Mouse (Mus musculus) brown adipose tissue, adult 24 weeks (tissue): Measurements from ENCODE around the gene Rbpjl. TPM values are rescaled to one million over a fixed set of nuclear protein-coding genes. Genes with fewer than 3 reads are reported as not detected.

Source experiments
- H3K27ac ChIP-seq: fragments of 200-500 bp; replicated peaks from 2 replicates; pipeline ENCODE4 v1.5.1; 2012; ENCODE audit warnings: low read depth, mild to moderate bottlenecking, low read length
- H3K4me1 ChIP-seq: fragments of 200-500 bp; 2 replicates; pipeline ENCODE4 v1.6.1; 2012; ENCODE audit warnings: low read length, mixed read lengths; ENCODE audit not compliant: control insufficient read depth, insufficient read depth, insufficient read length
- H3K4me3 ChIP-seq: fragments of 200-500 bp; 2 replicates; pipeline ENCODE4 v1.5.1; 2012; ENCODE audit warnings: low read depth, mild to moderate bottlenecking, low read length, moderate library complexity; ENCODE audit not compliant: insufficient read depth
- polyA plus RNA-seq: library from polyadenylated mRNA; stranded (reverse); fragments of >200 nt; gene quantifications from 2 replicates; pipeline ENCODE4 v1.2.4, GENCODE M21; 2012; ENCODE audit not compliant: missing spikeins, insufficient read depth, insufficient read length

Rbpjl gene
- polyA plus RNA-seq, 1 experiment: not detected

- H3K4me1 ChIP-seq: no peaks in the 10 kb centered on the region
- H3K4me3 ChIP-seq: no peak overlapping the region
- H3K27ac ChIP-seq: no peak overlapping the region
Observed at GRCm38 (mm10) chr2:164382971-164383370, 20.0 kb upstream of the Rbpjl start.

- Histone ChIP-seq H3K4me3 (no peak overlapping the region), H3K4me1 (no peaks in the 10 kb centered on the region), H3K27ac (no peak overlapping the region)
Observed at GRCm38 (mm10) chr2:164383656-164384399, 19.1 kb upstream of the Rbpjl start.

DNA sequence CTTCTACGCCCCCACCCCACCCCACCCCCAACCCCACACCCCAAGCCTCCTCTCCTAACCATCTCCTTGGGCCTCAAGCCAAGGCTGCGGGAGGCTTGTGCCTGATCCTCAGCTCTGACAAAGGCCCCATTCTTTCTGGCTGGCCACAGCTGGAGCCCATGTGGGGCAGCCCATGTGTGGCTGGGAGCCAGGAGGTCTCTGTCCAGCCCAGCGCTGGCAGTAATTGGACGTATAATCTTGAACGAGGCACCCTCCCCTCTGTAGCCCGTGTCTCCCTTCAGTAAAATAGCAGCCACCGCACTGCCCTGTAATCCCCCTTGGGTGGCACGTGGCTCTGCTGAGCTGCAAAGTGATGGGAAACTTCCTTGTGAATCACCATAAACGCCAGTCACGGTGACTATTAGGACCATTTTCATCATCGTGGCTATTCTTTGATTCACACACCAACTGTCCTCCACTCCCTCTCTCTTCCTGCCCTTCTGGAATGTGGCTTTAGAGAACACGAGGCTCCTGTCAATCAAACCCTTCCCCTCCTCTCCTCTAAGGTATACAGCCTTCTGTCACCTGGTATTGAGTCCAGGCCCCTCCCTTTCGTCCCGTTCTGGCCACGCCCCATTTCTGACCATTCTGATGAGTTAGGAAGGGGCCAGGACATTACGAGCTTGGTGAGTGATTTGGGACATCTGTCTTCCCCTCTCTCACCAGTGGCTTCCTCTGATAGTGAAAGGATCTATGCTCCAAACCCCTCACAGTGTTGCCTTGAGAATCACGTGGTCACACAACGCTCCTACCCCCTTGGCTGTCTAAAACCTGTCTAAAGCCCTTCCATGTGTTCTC lies 16.8 kb upstream of the Rbpjl start:
- Histone ChIP-seq H3K4me3 (no peak overlapping the region), H3K4me1 (no peaks in the 10 kb centered on the region), H3K27ac (no peak overlapping the region)

GRCm38 (mm10) chr2:164386953-164387352 lies 16.0 kb upstream of the Rbpjl start:
- no peaks in the 10 kb centered on the region for H3K4me1 ChIP-seq
- H3K27ac ChIP-seq: no peak overlapping the region
- no peak overlapping the region for H3K4me3 ChIP-seq

DNA sequence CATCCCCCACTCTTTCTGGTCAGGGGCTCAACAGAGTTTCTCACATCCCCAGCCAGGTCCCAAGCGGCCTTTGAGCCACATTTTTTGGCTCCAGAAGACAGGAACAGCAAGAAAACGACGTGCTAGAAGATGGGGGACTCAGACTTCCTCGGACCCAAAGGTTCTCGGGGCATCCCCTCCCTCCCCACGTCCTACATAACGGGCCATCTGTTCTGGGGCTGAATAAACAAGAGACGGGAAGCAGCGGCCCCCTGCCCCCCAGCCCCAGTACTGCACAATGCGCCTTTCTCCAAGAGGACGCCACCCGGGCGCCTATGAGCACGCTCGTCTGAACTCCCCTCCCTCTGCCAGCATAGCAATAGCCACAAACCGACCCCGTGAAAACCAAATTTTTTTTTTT lies 13.9 kb upstream of the Rbpjl start, which contains the start of gene Slpi:
Slpi (minus strand) TSS at position 76 of the 400 bp plus-strand sequence.
- H3K4me3 ChIP-seq: peak within 1 kb of the TSS; percentile 50
- no peak within 1 kb of the TSS for H3K27ac ChIP-seq
- no peaks in the 10 kb centered on the region for H3K4me1 ChIP-seq

DNA sequence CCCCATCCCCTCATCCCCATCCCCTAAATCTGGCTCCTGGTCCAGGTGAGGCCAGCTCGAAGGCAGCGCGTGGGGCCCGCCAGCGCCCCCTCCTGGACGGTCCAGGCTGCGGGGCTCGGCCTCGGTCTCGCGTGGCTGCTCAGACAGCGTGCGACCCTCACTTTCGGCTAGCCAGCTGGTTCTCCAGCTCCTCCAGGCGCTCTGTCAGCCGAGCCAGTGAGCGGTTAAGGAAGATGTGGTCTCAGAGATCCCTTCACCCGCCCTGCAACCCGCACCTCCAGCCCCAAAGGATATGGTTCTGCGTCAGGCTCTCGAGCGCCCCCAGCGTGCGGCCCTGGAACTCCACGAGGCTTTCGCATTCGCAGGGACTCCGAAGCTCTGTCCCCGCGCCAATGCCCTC lies 13.4 kb upstream of the Rbpjl start:
- Histone ChIP-seq H3K4me3 (peak overlapping the region; percentile 50), H3K4me1 (no peaks in the 10 kb centered on the region), H3K27ac (no peak overlapping the region)

- H3K4me3 ChIP-seq: no peak overlapping the region
- H3K27ac ChIP-seq: no peak overlapping the region
- H3K4me1 ChIP-seq: no peaks in the 10 kb centered on the region
Observed at GRCm38 (mm10) chr2:164393126-164393525, 9.8 kb upstream of the Rbpjl start.

- no peak overlapping the region for H3K27ac ChIP-seq
- H3K4me1 ChIP-seq: no peaks in the 10 kb centered on the region
- H3K4me3 ChIP-seq: no peak overlapping the region
Observed at GRCm38 (mm10) chr2:164396076-164396475, 6.9 kb upstream of the Rbpjl start.

- Histone ChIP-seq H3K4me3 (no peak overlapping the region), H3K27ac (no peak overlapping the region), H3K4me1 (no peaks in the 10 kb centered on the region)
Observed at GRCm38 (mm10) chr2:164396911-164397310, 6.0 kb upstream of the Rbpjl start.

DNA sequence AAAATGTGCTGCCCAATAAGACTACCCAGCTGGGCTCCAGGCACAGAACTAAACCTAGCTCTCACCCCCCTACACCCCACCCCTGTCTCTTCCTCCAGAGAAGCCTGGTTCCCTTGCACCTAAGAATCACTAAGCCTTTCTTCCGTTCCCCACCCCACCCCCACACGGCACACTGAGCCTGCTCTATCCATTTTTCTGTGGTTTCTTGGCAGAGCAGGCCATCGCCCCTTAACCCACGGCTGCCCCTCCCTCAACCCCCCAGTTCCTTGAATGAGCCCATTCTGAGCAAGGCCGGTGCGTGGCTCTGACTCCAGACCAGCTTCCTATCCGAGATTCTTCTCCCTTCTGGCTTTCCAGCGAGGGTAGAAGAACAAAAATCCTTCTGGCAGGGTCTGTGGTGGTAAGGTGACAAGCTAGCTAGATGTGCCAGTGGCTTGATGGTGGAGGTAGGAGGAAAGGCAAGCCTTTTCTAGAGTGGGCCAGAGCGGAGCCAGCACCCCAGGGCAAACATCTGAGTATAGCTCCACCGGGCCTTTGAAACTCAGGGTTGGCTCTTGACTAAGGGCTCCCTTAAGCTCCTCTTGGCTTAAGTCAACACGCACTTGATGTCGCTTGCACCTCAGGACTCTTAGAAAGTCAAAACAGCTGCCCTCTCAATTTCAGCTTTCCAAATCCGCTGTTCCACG lies 598 bp downstream of the Rbpjl start:
- Histone ChIP-seq H3K27ac (no peak overlapping the region), H3K4me3 (no peak overlapping the region), H3K4me1 (no peaks in the 10 kb centered on the region; the same call in 1 of the 2 replicates)

GRCm38 (mm10) chr2:164404082-164404990 lies 1.4 kb downstream of the Rbpjl start:
- Histone ChIP-seq H3K4me1 (no peaks in the 10 kb centered on the region; the same call in 1 of the 2 replicates), H3K27ac (no peak overlapping the region), H3K4me3 (peak overlapping the region; percentile 31)

GRCm38 (mm10) chr2:164405060-164405459 lies 2.1 kb downstream of the Rbpjl start, which contains the start of gene Matn4:
Matn4 (minus strand) TSS chr2:164405160.
- H3K27ac ChIP-seq: no peak within 1 kb of the TSS
- H3K4me3 ChIP-seq: peak within 1 kb of the TSS; percentile 31

DNA sequence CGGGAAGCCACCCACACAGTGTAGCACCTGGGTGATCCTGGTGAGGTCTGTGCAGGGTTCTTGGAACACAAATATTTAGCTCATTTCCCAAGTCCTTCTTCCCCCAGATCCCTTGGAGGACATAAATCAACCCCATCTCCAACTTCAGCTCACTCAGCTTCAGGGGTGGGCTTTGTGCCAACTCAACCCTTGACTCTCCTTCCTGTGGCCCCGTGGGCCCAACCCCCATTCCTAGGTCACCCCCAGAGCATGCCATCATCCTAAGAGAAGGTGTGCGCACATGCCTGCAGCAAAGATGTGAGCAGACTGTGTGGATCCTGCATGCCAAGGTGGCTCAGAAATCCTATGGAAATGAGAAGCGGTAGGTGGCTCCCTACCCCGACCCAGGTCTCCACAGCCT lies 2.6 kb downstream of the Rbpjl start:
- Histone ChIP-seq H3K4me1 (no peaks in the 10 kb centered on the region; the same call in 1 of the 2 replicates), H3K4me3 (no peak overlapping the region), H3K27ac (no peak overlapping the region)

More at GRCm38 (mm10) chr2:164405060-164405459, 2.1 kb downstream of the Rbpjl start, which contains the start of gene Matn4:
- no peaks in the 10 kb centered on the region; the same call in 1 of the 2 replicates for H3K4me1 ChIP-seq

DNA sequence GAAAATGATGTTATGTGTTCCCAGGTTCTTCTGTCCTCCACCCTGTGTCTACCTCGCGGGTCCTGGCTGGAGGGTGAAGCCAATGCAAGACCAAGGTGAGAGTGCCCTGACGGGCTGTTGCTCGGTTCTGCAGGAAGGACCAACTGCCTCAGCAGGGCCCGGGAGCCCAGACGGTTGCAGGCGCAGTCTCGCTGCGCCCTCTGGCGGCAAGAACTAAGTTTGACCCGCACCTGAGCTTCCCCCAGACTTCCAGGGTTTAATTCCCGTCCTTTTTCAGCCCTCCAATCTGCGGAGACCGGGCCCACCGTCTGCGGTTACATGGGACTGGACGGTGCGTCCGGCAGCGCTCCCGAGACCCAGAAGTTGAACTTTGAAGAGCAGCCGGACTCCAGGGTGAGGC lies 4.8 kb downstream of the Rbpjl start:
- no peaks in the 10 kb centered on the region; the same call in 1 of the 2 replicates for H3K4me1 ChIP-seq
- no peak overlapping the region for H3K4me3 ChIP-seq
- H3K27ac ChIP-seq: no peak overlapping the region
